Mouse (Mus musculus) thymus, postnatal 25 days (tissue): Measurements from ENCODE around the gene Gabrg2.

Experiments used
- DNase-seq: peaks from one replicate; pipeline ENCODE4 v3.0.0; 2022

The Gabrg2 gene

DNA sequence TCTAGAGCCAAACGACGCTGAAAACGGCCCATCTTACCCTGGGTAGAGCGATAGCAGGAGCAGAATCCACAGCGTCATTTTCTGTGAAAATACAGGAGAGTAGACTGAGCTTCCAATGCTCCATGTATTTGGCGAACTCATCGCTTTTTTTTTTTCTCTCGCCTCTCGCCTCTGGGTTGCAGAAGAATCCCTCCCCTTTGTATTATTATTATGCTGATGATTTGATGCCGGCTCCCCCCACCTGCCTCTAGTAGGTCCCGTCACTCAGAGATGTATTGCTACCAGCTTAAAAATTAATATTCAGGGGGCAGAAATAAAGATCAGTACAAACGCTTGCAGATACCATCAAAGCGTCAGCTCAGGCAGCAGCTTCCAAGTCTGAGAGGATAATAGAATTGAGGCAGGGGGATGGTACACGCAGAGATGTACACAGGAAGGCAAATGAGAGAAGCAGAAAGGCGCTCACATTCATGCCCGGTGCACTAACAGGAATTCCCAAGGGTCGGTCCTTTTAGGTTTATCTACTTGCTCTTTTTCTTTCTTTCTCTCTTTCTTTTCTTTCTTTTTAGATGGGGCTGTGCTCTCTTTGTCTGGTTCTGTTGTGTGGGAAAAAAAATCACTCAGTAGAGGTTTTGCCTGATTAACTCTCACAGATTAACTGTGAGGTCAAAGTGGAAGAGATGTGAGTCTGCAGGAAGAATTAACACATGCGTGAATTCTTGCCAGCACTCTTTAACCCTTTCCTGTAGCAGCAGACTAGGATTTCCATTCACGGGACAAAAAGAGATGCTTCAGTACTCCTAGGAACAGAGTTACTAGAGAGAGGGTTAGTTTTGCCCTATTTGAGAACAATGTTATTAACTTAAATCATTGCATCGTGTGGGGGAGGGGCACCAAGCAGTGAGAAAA lies at the start of gene Gabrg2:
Gabrg2 (minus strand) TSS at position 668 of the 909 bp plus-strand sequence.
- no peak for DNase-seq

GRCm38 (mm10) chr11:42048201-42048600 lies 47.5 kb upstream of the Gabrg2 start:
- no peak for DNase-seq

- no peak for DNase-seq
Measured at GRCm38 (mm10) chr11:41999468-41999881, 1.2 kb downstream of the Gabrg2 start.

DNA sequence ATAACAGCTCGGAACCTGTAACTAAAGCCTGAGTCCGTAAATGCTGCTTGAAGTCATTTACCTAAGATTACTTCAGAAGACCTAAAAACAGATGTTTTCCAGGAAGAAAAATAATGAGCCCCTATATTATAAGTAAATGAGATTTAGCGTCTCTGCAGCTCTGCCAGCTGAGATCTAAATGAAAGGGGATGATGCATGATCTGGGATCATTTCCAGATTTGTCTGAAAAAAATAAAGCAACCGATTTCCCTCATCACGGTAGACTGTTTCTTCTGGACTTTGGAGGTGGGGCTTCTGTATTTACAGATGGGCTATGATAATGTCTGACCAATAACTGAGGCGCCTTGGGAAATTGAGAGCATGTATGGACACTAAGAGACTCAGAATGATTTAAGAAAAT lies 20.5 kb downstream of the Gabrg2 start:
- DNase-seq = no peak

DNA sequence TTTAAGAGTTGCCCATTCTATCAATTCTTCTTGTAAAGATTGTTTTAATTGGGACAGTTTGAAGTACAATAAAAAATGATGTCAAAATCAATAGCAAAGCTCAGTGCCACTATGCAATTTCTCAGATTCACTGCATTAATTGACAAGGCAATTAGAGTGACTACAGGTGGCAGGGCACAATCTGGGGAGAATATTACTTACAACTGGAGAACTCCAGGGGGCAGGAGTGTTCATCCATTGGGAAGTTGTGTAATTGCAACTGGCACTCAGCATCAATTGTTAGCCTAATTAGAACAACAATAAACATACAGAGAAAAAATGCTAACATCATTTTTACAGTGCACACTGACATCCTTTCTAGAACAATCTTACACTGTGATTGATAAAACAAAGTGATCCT lies 32.1 kb downstream of the Gabrg2 start:
- DNase-seq = no peak

DNA sequence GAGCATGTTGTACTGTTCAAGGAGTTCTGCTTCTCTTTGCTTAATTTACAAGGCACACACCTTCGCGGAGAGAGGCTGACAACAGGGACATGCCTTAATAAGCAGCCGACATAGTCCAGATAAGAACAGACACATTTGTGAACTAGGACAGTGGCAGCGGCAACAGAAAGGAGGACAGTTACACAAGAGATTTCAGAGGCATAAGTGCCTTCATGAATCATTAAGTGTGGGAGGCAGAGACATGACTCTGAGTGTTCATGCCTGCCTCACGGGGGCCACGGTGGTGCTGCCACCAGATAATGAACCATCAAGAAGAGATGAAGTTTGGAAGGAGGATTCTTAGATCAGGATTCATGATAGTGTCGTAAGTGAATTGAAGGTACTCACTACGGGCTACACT lies 38.0 kb downstream of the Gabrg2 start:
- no peak for DNase-seq

GRCm38 (mm10) chr11:41953550-41953949 lies 47.1 kb downstream of the Gabrg2 start:
- DNase-seq = no peak

DNA sequence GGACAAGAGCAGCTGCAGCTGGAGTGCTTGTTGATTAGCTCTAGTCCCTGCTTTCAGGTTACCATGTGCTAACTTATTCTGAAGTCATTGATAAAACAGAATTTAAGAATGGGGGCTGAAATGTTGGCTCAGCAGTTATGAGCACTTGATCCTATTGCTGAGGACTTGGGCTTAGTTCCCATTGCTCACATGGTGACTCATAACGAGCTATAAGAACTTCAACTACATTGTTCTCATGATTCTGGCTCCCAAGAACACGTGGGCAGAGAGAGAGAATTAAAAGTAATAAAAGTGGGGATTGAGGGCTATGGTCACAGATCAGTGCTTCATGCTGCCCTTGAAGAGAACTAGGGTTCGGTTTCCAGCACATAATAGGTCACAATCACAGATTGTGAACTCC lies 48.8 kb downstream of the Gabrg2 start:
- no peak for DNase-seq

- DNase-seq = no peak
Measured at GRCm38 (mm10) chr11:41945471-41945870, 55.2 kb downstream of the Gabrg2 start.

- no peak for DNase-seq
Measured at GRCm38 (mm10) chr11:41937979-41938378, 62.7 kb downstream of the Gabrg2 start.

DNA sequence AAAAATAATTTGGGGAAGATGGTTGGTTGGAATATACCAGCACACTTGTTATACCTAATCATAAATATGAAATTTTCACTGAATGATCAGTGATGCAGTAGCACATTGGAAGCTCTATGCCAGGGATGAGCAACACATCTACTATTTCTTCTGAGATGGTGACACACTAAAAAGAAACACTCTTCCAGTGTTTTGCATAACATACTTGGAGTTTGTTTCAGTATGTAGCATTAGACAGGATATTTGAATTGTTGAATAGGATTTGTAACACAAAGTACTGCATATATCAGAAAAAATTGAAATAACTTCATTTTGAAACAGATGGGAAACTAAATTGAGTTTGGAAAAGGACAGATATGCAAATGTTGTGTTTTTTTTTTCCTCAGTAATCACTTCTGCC lies 81.8 kb downstream of the Gabrg2 start:
- DNase-seq = no peak

DNA sequence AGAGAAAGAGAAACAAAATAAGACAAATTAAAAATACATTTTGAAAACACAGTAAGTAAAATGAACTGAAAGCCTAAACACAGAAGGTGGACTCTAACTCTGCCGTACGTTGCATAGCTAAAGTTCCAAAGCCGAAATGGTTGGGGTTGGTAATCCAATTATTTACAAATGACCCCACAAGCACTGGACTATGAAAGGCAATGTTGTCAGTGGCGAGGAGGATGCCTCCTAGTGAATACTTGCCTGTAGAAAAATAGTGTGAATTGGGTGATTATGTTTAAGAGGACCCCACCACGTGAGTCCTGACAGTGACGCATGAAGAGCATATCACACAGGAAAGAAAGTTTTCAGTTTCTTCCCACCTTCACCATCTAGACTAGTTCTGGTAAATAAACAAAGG lies 86.6 kb downstream of the Gabrg2 start:
- DNase-seq = no peak

DNA sequence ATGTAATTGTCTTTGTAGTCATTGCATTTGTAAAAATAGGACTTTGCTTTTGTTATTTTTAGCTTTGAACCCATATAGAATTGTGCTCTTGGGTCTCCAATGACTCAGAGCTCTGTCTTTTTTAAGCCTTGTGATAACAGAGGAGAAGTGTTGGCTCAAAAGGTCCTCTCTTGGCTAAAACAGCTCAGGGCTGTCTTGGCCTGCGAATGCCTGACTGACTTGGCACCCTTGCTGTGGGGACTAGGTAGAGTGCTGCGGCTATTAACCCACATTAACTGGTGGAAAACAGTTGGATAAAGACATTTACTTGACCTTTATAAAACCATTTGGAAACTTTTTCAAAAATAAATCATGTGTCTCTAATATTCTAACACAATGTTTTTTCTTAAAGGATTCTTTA lies 97.0 kb downstream of the Gabrg2 start:
- DNase-seq = no peak
